Mouse (Mus musculus) lung, embryonic 15.5 days (tissue): ENCODE measurements at regions not wholly inside any gene's neighbourhood (a gene's known extent, or its start where the extent isn't known, plus 50 kb on each side); places are given as distances from the start of the nearest gene placed in this dataset.

Experiments
- ATAC-seq: fragments of 200-750 bp; cut with Nextera tagmentation; 2 replicates; pipeline ENCODE4 v1.8.0; 2017; ENCODE audit warnings: moderate number of reproducible peaks, borderline replicate concordance; ENCODE audit not compliant: low FRiP score, low TSS enrichment; ENCODE audit errors: extremely low read depth
- H3K27ac ChIP-seq: fragments of 300-500 bp; sonication (generic); 2 replicates; pipeline ENCODE4 v1.5.1; 2015; ENCODE audit warnings: moderate library complexity, mild to moderate bottlenecking, inconsistent platforms
- H3K27me3 ChIP-seq: fragments of 300-500 bp; sonication (generic); 2 replicates; pipeline ENCODE4 v1.6.1; 2015; ENCODE audit warnings: inconsistent platforms
- H3K36me3 ChIP-seq: fragments of 300-500 bp; sonication (generic); 2 replicates; pipeline ENCODE4 v1.6.1; 2015; ENCODE audit warnings: inconsistent platforms
- H3K4me1 ChIP-seq: fragments of 300-500 bp; sonication (generic); 2 replicates; pipeline ENCODE4 v1.6.1; 2015; ENCODE audit warnings: inconsistent platforms
- H3K4me2 ChIP-seq: fragments of 300-500 bp; sonication (generic); 2 replicates; pipeline ENCODE4 v1.6.1; 2015; ENCODE audit warnings: inconsistent platforms, mild to moderate bottlenecking, moderate library complexity
- H3K4me3 ChIP-seq: fragments of 300-500 bp; sonication (generic); 2 replicates; pipeline ENCODE4 v1.5.1; 2015; ENCODE audit warnings: mild to moderate bottlenecking, inconsistent platforms
- H3K9ac ChIP-seq: fragments of 300-500 bp; sonication (generic); 2 replicates; pipeline ENCODE4 v1.6.1; 2015; ENCODE audit warnings: inconsistent platforms
- H3K9me3 ChIP-seq: fragments of 300-500 bp; sonication (generic); 2 replicates; pipeline ENCODE4 v1.6.1; 2016; ENCODE audit warnings: inconsistent platforms
- WGBS: fragments of 180-500 bp; shearing (Covaris S2); methylation state at CpG from one replicate; pipeline ENCODE4 v1.1.7; 2015; 5-methylcytosine and 5-hydroxymethylcytosine counted together

- WGBS: 70% methylated on average over 4 of the region's 4 CpGs
- no peak overlapping the region for H3K27ac ChIP-seq
- no peak overlapping the region for H3K9ac ChIP-seq
- peaks cover 5% of the 10 kb centered on the region; the same call in 1 of the 2 replicates for H3K4me1 ChIP-seq
- H3K36me3 ChIP-seq: no peaks in the 10 kb centered on the region
- no peak overlapping the region for H3K4me2 ChIP-seq
- H3K27me3 ChIP-seq: no peaks in the 10 kb centered on the region
- ATAC-seq: no peak
- H3K9me3 ChIP-seq: no peaks in the 10 kb centered on the region
- no peak overlapping the region for H3K4me3 ChIP-seq
Measured at GRCm38 (mm10) chr8:9029156-9029555, 338.8 kb upstream of the Arglu1 start.

DNA sequence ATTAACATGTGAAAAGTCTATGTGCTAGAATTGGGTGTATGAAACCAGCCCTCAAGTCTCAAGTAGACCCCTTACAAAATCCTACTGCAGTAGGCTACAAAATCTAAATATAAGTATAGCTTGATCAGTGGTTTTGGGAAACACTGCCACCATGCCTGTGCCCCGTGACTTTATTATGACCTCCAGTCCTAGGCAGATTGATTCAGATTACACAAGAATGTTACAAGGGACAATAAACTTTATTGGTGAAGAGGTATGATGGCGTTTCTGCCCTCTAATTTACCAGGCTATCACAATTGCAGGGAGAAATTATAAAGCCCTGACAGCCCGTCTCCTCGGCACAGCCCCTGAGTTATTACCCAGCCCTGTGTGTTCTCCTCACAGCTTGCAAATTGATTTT, 337.4 kb upstream of the Arglu1 start:
- no peak for ATAC-seq
- Histone ChIP-seq H3K36me3 (no peaks in the 10 kb centered on the region), H3K9me3 (no peaks in the 10 kb centered on the region), H3K9ac (no peak overlapping the region), H3K27me3 (no peaks in the 10 kb centered on the region), H3K4me3 (no peak overlapping the region), H3K4me1 (peaks cover 5% of the 10 kb centered on the region; the same call in 1 of the 2 replicates), H3K27ac (no peak overlapping the region), H3K4me2 (no peak overlapping the region)
- 80% methylated on average over 4 of the region's 4 CpGs for WGBS

GRCm38 (mm10) chr8:9025872-9026271, 335.6 kb upstream of the Arglu1 start:
- H3K27ac ChIP-seq: no peak overlapping the region
- WGBS: 40% methylated on average over 3 of the region's 3 CpGs

GRCm38 (mm10) chr8:9025378-9025777, 335.1 kb upstream of the Arglu1 start:
- Histone ChIP-seq H3K9ac (no peak overlapping the region), H3K9me3 (no peaks in the 10 kb centered on the region), H3K36me3 (no peaks in the 10 kb centered on the region), H3K4me3 (no peak overlapping the region), H3K27me3 (no peaks in the 10 kb centered on the region), H3K4me1 (peaks cover 5% of the 10 kb centered on the region; the same call in 1 of the 2 replicates), H3K27ac (no peak overlapping the region), H3K4me2 (no peak overlapping the region)
- WGBS: 13% methylated on average over 3 of the region's 3 CpGs
- ATAC-seq: no peak

More at GRCm38 (mm10) chr8:9025872-9026271, 335.6 kb upstream of the Arglu1 start:
- no peak for ATAC-seq
- H3K9me3 ChIP-seq: no peaks in the 10 kb centered on the region
- no peaks in the 10 kb centered on the region for H3K27me3 ChIP-seq
- H3K4me2 ChIP-seq: no peak overlapping the region
- H3K9ac ChIP-seq: no peak overlapping the region
- no peaks in the 10 kb centered on the region for H3K36me3 ChIP-seq
- no peak overlapping the region for H3K4me3 ChIP-seq
- peaks cover 5% of the 10 kb centered on the region; the same call in 1 of the 2 replicates for H3K4me1 ChIP-seq

DNA sequence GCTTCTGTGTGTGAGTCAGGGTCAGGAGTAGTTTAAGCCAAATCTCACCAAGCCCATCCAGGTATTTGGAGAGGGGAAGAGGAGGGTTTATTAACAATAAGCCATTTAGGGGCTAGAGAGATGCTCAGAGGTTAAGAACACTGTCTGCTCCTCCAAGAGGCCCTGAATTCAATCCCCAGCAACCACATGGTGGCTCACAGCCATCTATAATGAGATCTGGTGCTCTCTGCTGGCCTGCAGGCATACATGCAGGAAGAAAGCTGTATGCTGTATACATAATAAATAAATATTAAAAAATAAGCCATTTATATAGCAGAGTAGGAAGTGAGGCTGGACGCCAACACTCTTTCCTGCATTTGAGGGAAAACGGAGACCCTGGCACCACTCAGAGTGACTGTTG, 330.4 kb upstream of the Arglu1 start:
- Histone ChIP-seq H3K27ac (no peak overlapping the region), H3K36me3 (no peaks in the 10 kb centered on the region), H3K9me3 (no peaks in the 10 kb centered on the region), H3K4me2 (no peak overlapping the region), H3K4me1 (peaks cover 3% of the 10 kb centered on the region; the same call in 1 of the 2 replicates), H3K4me3 (no peak overlapping the region), H3K27me3 (no peaks in the 10 kb centered on the region), H3K9ac (no peak overlapping the region)
- WGBS: 60% methylated on average over 2 of the region's 2 CpGs
- no peak for ATAC-seq

GRCm38 (mm10) chr8:9020180-9020579, 329.9 kb upstream of the Arglu1 start:
- Histone ChIP-seq H3K4me2 (no peak overlapping the region), H3K4me1 (no peaks in the 10 kb centered on the region), H3K27ac (no peak overlapping the region), H3K9me3 (no peaks in the 10 kb centered on the region), H3K27me3 (no peaks in the 10 kb centered on the region), H3K9ac (no peak overlapping the region), H3K4me3 (no peak overlapping the region), H3K36me3 (no peaks in the 10 kb centered on the region)
- ATAC-seq: no peak
- 76% methylated on average over 3 of the region's 3 CpGs for WGBS

- WGBS: 13% methylated on average over 3 of the region's 3 CpGs
- H3K27ac ChIP-seq: peak overlapping the region; percentile 14; the same call in 1 of the 2 replicates
- H3K4me3 ChIP-seq: no peak overlapping the region
- ATAC-seq: peak; percentile 70; the same call in 1 of the 2 replicates
- no peak overlapping the region for H3K4me2 ChIP-seq
- no peaks in the 10 kb centered on the region for H3K36me3 ChIP-seq
- no peaks in the 10 kb centered on the region for H3K4me1 ChIP-seq
- H3K9me3 ChIP-seq: no peaks in the 10 kb centered on the region
- no peaks in the 10 kb centered on the region for H3K27me3 ChIP-seq
- no peak overlapping the region for H3K9ac ChIP-seq
Measured at GRCm38 (mm10) chr8:9011785-9012510, 321.6 kb upstream of the Arglu1 start.

GRCm38 (mm10) chr8:9008006-9008780, 317.9 kb upstream of the Arglu1 start:
- H3K4me2 ChIP-seq: no peak overlapping the region
- no peaks in the 10 kb centered on the region for H3K4me1 ChIP-seq
- no peak overlapping the region for H3K4me3 ChIP-seq
- no peaks in the 10 kb centered on the region for H3K36me3 ChIP-seq
- no peaks in the 10 kb centered on the region for H3K27me3 ChIP-seq
- no peak for ATAC-seq
- H3K9ac ChIP-seq: no peak overlapping the region
- H3K27ac ChIP-seq: no peak overlapping the region
- WGBS: 60% methylated on average over 11 of the region's 11 CpGs
- H3K9me3 ChIP-seq: no peaks in the 10 kb centered on the region

- 85% methylated on average over 5 of the region's 5 CpGs for WGBS
- H3K9me3 ChIP-seq: no peaks in the 10 kb centered on the region
- H3K36me3 ChIP-seq: no peaks in the 10 kb centered on the region
- H3K4me2 ChIP-seq: no peak overlapping the region
- no peak overlapping the region for H3K27ac ChIP-seq
- no peak for ATAC-seq
- no peak overlapping the region for H3K4me3 ChIP-seq
- peaks cover 10% of the 10 kb centered on the region for H3K4me1 ChIP-seq
- H3K27me3 ChIP-seq: no peaks in the 10 kb centered on the region
- no peak overlapping the region for H3K9ac ChIP-seq
Measured at GRCm38 (mm10) chr8:8999914-9000313, 309.6 kb upstream of the Arglu1 start.

GRCm38 (mm10) chr8:8997621-8998020, 307.3 kb upstream of the Arglu1 start:
- Histone ChIP-seq H3K4me1 (peaks cover 27% of the 10 kb centered on the region), H3K9ac (no peak overlapping the region), H3K27ac (0 out of 2 replicates have a peak overlapping the region, but pooled peaks have one; percentile 20), H3K36me3 (no peaks in the 10 kb centered on the region), H3K4me3 (no peak overlapping the region), H3K27me3 (no peaks in the 10 kb centered on the region), H3K4me2 (no peak overlapping the region), H3K9me3 (no peaks in the 10 kb centered on the region)
- 61% methylated on average over 7 of the region's 7 CpGs for WGBS
- ATAC-seq: no peak

GRCm38 (mm10) chr8:8994596-8995189, 304.4 kb upstream of the Arglu1 start:
- peak; percentile 91 for ATAC-seq
- Histone ChIP-seq H3K9me3 (no peaks in the 10 kb centered on the region), H3K36me3 (no peaks in the 10 kb centered on the region), H3K4me3 (peak overlapping the region; percentile 30), H3K4me1 (peaks cover 50% of the 10 kb centered on the region), H3K27me3 (no peaks in the 10 kb centered on the region), H3K27ac (peak overlapping the region; percentile 81), H3K9ac (peak overlapping the region; percentile 25; the same call in 1 of the 2 replicates), H3K4me2 (peak overlapping the region; percentile 56)
- 5% methylated on average over 17 of the region's 17 CpGs for WGBS

- no peak overlapping the region for H3K9ac ChIP-seq
- peak overlapping the region; percentile 81; the same call in 1 of the 2 replicates for H3K27ac ChIP-seq
- H3K9me3 ChIP-seq: no peaks in the 10 kb centered on the region
- 0 out of 2 replicates have a peak overlapping the region, but pooled peaks have one; percentile 56 for H3K4me2 ChIP-seq
- H3K4me1 ChIP-seq: peaks cover 50% of the 10 kb centered on the region
- WGBS: 43% methylated on average over 7 of the region's 7 CpGs
- ATAC-seq: no peak
- no peak overlapping the region for H3K4me3 ChIP-seq
- no peaks in the 10 kb centered on the region for H3K36me3 ChIP-seq
- no peaks in the 10 kb centered on the region for H3K27me3 ChIP-seq
Measured at GRCm38 (mm10) chr8:8994008-8994407, 303.7 kb upstream of the Arglu1 start.
